Mouse (Mus musculus) lung, postnatal 0 days (tissue): ENCODE results near the gene Gmnn.
"Not testable (repeated sequence)": the region's sequence is repeated elsewhere in the genome, so short reads cannot be mapped to it uniquely, and the experiment has no call there.

Experiments
- CTCF ChIP-seq: IDR thresholded peaks from 2 replicates; pipeline ENCODE4 v1.5.1; 2016; ENCODE audit warnings: antibody characterized with exemption, mild to moderate bottlenecking
- EP300 ChIP-seq: IDR thresholded peaks from 2 replicates; pipeline ENCODE4 v1.6.1; 2016; ENCODE audit warnings: antibody characterized with exemption, mild to moderate bottlenecking, control low read depth

DNA sequence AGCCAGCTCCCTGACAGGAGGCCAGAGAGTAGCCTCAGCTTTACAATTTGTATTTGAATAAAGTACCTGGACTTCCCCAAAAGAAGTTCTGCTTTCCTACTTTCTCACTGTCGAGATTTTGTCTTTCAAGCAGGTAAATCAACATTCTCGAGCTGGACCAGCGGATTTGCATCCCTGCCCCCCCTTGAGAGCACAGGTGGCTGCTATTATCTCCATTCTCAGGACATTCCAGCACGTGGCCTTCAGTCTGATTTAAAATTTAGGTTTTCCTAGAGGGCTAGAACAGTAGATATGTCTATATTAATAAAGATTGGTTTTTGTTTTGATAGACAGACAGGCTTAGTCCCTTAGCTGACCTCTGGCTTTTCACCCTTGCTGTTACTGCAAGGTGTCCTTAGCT lies 6.1 kb upstream of the Gmnn start:
- TF ChIP-seq CTCF, EP300: not testable (repeated sequence)
